Mouse (Mus musculus) B cell, adult 2 months (primary cell): ENCODE data around the gene Apln.

Source experiments
- DNase-seq, 2 experiments: peaks; one replicate each; pipeline ENCODE4 v3.0.0; 2022

Gene Apln

DNA sequence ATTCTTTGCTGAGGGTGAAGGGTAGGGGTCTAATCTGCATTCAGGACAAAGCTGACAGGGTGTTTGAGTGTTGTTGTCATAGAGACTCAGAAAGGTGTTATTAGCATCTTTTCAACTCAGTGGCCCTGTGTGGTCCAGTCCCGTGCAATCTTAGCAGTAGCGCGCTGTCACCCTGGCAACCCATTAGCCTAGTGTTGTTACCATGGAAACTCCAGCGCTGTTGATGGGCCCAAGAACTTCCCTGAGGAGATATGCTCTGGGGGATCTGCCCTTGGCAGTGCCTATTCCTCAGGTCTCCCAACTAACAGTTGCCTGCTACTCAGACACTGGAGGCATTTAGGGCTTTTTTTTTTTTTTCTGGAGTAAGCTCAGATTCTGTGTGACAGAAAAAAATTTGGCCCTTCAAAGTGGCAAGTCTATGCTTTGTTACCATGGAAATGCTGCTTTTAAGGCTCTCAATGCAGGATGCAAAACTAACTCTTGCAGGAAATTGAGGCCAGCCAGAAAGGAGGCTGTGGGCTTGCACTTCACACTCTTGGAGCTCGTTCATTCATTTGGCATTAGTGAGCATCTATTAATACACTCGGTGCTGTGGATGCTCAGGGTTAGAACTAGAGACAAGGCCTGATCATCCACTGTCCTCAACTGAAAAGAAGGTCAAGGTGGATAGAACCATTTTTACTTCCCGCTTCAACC lies 17.6 kb downstream of the Apln start:
- DNase-seq = no peak

DNA sequence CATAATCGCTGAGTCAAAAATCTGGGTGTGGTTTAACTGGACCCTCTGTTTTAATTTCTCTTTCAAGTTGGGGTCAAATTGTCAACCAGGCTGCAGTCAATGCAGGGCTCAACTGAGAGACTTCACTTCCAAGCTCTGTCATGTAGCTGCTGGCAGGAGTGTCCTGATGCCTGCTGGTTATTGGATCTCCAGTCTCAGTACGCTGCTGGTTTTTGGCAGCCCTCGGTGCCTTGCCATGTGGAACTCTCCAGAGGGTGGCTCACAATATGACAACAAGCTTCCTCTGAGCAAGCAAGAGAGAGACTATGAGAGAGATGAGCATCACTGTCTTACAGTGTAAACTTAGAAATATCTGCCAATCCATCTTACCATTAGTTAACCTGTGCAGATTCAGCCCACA lies 23.0 kb downstream of the Apln start:
- DNase-seq = no peak

DNA sequence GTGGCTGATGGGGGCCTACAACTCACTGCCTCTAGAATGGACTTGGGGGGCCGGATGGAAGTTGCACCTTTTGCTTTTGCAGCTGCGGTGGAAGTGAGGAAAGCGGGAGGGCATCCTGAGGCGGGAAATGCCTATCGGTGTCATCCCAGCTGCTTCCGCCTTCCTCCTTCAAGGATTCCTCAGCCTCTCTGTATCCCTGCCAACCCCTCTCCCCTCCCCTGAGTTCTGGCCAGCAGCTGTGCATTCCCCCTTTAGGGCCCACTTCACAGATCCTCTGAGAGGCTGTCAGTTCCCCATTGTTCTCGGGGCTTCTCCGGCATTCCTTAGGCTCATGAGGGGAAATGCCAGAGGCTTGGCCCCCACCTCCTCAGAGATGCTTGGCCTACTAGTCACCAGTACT lies 28.6 kb downstream of the Apln start:
- DNase-seq = no peak

DNA sequence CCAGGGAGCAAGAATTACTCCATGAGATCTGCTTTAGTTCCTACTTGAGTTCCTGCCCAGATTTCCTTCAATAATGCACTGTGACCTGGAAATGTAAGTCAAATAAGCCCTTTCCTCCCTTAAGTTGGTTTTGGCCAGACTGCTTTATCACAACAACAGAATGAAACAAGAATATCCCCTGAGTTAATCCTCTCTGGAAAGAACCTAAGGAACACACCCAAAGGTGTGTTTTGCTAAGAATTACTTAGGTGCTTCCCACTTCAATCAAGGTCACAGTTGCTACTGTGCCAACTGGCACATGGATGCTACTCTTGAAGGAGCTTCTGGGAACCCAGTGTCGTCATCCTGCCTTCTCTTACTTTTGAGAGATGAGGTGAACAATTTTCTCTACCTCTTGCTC lies 29.9 kb downstream of the Apln start:
- no peak for DNase-seq

DNA sequence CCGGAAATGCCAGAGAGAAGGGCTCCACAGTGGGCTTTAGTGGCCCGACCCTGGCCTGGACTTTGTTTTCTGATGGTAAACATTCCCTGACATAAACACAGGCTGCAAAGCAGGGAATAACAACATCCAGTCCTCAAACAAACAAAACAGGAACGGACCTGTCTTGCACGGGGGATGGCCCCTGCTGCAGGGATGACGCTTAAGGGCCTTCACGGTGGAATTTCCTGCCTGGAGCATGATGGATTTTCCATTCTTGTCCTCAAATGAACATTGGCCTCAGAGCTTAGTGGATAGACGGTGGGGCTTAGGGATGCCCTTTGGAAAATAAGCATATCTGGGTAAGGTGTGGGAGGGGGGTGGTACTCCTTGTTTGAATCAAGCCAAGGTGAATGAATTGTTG lies 33.5 kb downstream of the Apln start:
- no peak for DNase-seq

DNA sequence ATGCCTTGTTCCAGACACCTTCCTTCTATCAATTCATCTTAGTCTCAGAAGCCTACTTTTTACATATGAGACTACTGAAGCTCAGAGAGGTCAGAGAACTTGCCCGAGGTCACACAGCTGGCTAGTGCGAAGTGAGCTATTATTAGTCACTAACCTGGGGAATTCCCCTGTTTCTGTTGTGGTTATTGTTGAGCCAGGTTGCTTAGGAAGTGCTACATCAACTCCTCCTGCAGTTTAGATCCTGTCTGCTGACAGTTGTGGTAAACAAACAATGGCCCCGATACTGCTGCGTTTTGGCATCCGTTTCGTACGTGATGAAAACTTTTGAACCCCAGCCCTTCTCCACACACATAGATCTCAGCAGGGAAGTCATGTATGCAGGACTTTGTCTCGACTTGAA lies 36.2 kb downstream of the Apln start:
- DNase-seq = peak; percentile 1 to 9

DNA sequence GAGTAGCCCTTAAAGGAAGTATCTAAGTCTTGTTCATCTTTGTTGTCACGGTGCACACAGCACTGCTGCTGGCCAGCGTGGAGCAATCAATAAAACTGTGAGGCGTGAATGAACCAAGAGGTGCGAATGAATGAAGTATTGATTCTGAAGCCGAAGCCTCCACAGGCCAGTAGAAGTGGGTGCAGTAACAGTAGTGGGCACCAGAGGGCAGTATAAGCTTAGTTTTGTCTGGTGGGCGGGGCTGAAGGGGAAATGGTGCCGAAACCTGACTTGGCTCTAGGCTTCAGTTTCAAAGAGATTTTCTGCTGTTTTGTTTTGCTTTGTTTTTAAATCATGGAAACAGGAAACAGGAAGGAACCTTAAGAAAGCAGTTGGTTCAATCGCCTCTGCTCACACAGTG lies 42.0 kb downstream of the Apln start:
- peak; percentile 85 to 88 for DNase-seq

DNA sequence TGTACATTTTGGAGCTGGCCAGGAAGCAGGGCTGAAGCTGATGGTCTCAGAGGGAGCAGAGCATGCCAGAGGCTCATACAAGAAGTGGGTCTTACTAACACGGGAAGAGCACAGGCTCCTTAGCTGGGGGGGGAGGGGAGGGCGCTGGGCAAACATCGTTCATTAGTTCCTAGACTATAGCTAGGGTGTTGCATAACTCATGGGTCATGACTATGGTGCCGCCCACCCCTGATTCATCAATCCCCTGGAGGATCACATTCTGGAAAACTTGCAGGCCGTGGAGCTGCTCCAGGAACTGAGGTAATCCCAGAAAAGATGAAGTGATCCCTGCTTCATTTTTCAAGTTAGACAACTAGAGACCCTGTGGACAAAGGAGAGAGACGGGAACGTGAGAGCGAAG lies 46.6 kb downstream of the Apln start:
- no peak for DNase-seq

DNA sequence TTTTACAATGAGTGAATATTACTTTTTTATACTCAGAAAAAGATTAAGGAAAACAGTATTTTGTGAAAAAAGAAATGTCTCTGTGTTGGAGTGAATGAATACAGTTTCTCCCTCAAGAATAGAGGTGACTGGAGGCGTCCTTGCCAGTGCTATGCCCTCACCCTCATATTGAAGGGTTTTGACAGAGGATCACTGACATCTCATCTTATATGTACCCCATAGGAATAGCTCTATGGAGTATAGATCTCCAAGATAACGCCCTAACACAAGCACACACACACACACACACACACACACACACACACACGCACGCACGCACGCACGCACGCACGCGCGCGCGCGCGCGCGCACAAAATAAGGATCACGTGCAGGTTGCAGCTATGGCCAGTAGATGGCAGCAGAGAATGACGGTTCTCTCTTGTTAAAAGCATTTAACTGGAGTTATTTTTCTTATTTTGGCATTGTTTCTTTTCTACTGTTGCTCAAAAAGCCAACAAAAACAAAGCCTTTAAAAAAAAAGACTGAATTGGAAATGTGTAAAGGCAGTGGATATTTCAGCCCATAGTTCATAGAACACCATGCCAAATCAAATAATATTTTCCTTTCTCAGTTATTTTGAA lies 49.5 kb downstream of the Apln start:
- DNase-seq = peak; percentile 59 to 71

DNA sequence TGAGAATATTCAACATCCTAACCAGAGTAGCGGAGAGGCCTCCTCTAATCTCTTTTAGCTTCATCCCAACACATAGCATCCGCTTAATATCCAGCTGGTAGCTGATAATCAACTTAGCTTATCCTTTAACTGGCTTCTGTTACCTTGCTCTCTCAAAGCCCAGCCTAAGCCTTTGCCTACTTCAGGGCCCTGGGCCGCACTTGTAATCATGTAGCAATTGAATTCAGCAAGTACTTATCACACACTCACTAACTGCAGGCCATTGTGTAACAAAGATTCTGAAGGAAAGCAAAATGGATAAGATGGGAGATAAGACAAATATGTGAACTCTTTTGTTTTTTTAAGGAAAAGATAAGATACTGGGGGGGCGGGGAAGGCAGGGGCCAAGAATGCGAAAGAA lies 57.6 kb downstream of the Apln start:
- no peak for DNase-seq

DNA sequence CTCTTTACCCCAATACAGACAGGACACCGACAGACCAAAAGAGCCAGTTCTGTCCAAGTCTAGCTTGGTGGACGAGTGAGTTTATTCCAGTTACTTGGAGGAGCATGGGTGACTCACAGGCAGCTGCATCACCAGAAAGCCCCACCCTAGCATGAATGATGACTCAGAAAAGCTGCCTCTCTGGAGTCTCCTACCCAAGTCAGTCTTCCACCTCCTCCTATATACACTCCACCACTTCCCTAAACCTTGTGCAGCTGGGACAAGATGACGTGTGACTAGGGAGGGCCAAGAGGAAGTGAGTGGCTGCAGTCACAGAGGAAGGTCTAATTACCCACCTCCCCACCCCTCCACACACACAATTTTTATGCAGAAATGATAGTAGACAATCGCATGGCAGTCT lies 58.1 kb downstream of the Apln start:
- DNase-seq = no peak
